Mouse (Mus musculus) forelimb bud, embryonic 11.5 days (tissue): Measurements from ENCODE around the gene Exo1.

ENCODE experiments used
- DNase-seq: peaks from one replicate; pipeline ENCODE4 v3.0.0-alpha.2; 2012; ENCODE audit warnings: low read depth, low spot score

The Exo1 gene

DNA sequence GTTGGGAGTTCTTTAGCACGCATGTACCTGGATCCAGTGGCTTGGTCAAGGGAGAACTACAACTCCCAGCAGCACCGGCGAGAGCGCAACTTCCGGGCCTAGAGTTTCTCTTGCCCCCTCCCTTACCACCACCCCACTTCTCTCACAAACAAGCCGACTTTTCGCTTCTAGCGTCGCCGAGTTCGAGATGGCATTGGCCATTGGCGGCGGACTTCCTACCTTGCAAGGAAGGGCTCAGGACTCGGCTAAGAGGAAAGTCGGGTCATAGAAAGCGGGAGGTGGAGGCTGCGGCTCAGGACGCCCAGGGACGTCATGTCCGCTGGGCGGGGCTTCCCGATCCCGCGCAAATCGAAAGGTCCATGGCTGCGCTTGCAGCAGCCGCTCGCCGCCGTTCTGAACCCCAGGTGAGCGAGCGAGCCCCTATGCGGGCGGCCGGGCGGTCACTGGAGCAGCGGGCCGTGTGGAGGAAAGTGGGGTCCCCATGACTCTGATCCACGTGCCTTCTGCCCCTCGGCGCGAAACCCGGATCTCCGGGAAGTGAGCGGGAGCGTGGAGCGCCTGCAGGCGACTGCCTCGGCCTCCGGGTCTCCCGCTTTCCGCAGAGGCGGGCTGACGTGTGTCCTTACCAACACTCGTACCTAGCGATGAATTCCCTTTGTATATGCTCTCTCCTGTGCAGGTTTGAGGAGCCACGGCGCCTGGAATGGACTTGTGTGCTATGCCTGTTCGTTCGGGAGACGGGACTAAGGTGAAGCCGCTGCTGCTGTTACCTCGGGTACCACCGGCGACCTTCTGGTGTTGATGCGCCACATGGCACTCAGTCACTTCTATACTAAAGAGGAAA, at the start of gene Exo1:
Gene Exo1 (plus strand): TSS at position 129 of the 844 bp plus-strand sequence.
- peak; percentile 86 for DNase-seq

DNA sequence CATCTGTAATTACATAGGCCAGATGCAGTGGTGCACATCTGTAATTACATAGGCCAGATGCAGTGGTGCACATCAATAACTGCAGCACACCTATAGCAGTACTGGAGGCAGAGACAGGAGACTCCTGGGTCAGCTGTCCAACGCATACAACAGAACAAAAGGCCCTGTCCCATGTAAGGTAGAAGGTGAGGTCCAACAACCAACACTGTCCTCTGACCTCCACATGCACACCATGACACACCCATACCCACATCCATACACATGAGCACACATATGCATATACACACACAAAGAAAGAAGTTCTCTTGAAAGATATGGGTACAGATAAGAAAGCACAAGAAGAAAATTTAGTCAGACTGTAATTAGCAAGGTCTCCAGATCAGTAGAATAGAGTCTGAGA, 24.9 kb upstream of the Exo1 start:
- DNase-seq, result no peak

DNA sequence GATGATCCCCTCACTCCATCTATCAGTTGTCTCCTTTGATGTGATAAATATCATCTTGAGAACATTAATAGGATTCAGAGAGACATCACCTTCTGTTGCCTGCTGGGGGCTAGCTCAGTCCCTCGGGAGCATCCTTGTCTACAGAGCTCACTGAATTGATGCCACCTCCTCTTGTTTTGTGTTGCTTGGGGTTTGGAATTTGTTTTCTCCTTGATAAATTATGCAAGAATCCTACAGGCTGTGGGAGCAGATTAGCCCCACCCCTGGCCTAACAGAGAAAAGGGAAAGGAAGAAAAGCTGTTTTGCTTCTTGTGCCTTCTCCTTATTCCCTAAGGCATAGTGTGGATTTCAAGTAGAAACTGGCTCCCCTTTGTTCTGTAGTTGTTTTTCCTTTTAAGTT, 13.3 kb upstream of the Exo1 start:
- no peak for DNase-seq

DNA sequence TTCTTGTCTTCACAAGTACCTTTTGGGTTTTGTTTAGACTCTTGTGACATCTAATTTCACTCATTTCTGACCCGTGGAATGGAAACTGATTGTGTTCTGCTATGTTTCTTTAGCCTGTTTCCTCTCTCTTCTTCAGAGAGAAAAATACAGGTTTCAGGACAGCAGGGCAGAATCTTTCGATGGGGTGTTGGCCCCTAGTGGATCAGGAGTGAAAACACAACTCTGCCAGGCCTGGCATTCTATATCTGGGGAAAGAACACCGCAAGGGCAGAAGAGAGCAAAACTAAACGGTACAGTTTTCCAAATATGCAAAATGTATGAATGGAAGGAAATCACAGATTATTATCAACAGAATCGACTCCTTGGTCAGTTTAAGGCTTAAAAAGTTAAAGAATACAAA, 12.8 kb upstream of the Exo1 start:
- peak; percentile 21 for DNase-seq

DNA sequence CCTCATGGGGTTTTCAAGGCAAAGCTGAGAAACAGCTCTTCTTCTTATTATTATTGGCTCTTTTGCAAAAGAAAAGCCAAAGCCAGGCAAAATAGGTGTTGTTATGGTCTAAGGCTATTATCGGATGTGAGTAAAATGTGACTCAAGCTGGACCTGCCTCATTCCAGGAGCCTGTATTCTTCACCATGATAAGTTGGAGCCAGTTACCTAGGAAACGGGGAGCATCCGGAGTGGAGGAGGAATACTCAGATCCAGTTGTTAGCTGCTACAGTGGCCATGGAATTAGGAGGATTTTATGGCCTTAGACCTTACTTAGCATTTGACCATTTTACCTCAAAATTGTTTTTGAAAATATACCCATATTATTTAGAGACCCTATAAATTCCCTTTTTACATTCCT, 9.7 kb upstream of the Exo1 start:
- no peak for DNase-seq

DNA sequence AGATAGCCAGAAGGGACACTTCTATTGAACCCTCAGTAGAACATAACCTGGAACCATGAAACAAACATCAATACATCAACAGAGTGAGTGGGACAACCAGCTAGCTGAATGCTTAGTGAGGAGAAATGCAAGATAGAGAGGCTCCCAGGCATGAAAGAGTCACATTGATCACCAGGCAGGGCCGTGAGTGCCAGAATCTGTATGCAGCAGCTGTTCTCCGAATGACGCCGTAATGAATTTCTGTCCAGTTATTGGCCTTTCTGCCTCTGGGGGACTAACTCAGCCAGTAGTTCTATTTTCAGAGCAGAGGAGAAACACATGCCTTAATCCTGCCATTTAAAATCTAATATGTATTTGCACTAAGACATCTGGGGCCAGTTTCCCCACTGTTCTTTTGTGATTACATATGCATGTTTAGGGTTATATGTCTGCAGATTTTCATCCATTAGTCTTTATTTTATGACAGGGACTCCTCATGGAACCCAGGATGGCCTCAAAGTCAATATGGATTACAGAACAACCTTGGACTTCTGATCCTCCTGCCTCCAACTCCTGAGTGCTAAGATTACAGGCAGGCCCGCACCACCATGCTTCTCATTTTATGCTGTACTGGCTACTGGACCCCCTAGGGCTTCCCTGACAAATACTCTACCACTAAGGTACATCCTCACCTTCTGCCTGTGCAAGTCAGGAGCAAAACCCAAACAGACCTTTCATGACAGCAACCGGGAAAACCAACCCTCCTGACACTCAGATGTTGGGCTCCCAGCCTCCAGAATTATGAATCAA, 8.2 kb upstream of the Exo1 start:
- DNase-seq, result no peak

DNA sequence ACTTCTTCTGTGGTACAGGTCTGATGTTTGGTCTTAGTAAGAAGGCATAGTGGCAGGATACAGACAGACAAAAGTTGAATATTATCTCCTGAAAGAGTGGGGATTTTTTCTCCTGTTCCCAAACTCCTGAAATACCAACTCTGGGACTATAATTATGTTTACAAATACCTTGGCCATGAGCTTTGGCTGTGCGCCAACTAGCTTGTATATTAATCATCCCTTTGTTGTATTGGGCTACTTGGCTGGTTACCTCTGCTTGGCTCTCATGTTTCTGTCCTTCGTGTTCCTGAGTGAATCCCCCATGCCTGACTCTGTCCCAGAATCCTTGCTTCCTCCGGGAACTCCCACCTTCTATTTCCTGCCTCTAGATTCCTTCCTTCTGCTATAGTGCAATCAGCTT, 3.0 kb downstream of the Exo1 start:
- no peak for DNase-seq

DNA sequence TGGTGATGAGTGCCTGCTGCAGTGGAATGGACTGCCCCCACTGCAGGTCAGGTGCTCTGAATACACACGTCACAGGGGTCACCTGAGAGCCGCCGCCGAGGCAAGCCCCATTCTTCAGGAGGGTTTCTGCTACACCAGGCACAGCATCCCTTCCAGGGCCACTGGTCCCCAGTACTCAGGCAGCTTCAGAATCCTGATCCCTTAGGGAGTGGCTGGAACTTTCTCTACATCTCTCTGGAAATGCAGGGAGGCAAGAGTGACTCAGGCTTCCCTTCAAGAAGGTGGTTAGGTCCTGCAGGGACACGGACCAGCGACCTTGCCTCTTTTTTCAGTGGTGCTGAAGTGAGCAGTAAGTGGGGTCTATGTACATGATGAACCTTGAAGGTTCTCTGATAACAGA, 12.9 kb downstream of the Exo1 start:
- no peak for DNase-seq

DNA sequence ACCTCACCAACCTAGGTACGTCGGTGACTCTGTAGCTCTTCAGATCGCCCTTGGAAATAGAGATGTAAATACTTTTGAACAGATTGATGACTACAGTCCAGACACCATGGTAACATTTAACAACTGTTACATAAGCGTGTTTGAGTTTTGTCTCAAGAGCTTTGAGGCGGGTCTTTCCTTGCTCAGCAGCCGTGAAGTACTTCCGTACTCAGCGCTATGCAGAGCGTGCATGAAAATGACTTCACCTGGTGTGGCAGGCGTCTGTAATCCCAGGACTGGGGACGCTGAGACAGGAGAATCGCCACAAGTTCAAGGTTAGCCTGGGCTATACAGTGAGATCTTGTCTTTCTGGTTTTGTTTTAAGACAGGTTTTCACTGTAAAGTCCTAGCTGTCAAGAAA, 13.3 kb downstream of the Exo1 start:
- DNase-seq, result no peak

DNA sequence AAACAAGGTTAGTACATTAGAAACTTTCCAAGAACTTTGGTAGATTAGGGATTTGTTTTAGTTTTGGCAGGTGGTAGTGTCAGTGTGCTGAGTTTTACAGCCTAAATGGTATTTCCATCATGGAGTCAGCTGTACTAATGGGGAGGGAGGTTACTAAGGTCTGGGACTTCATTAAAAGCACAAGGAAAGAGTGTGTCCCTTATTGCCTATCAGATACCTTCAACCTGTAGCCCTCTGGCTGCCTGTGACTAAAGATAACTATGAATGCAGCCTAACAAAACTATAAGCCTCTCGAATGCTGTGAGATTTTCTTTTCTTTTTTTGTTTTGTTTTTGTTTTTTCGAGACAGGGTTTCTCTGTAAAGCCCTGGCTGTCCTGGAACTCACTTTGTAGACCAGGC, 30.8 kb downstream of the Exo1 start:
- DNase-seq, result no peak

DNA sequence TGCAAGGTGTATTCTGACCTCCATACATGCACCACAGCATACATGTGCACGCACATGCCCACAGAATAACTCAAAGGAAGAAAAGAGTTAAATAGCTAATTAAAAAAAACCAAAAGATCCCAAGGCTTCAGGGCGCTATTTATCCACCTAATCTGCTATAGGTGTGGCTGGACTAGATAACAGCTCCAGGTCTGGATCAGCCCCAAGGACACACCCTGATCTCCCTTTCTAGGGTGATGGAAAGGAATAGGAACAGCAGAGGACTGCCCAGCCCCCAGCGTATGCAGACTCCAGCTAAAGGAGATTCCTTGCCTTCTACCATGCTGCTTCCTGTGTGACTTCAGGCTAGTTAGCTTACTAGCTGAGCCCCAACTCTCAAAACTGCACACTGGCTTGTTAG, 31.7 kb downstream of the Exo1 start:
- DNase-seq, result no peak

DNA sequence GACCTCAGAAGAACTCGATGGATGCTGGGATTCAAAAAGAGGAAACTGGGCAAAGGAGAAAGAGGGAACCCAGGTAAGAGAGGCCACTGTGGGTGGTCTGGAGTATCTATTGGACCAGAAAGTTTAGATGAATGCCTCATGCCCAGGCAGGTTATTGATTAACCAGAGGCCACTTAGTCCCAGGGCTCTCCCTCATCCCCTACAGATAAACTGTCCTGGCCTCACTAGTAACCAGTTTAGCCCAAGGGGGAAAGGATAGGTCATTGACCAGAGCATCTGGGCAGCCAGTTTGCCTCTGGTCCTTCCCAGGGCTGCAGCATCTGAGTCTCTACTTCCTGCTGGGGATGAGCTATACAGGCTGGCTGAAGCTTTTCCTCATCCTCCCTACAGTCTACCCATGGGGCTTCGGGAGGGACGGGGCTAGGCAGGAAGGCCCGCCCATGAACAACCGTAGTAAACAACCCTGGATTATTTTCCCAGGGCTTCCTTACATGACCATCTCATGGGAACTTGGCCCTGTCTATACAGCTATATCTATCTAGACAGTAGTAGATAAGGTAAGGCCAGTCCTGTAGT, 33.4 kb downstream of the Exo1 start:
- no peak for DNase-seq

DNA sequence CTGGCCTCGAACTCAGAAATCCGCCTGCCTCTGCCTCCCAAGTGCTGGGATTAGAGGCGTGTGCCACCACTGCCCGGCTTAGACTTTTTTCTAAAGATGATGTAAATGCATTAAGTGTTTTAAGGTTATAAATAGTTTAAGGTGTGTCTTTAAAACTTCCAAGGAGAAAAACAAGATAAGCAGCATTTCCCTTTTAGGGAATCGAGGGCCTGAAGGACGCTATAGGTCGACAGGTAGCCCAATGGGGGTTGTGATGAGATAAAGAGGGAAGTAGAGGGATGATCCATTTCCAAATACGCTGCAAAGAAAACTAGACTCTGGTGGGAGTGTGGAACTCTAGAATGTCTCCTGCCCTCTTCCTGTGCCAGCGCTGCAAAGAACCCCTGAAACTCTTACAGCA, 39.6 kb downstream of the Exo1 start, which contains the start of gene Gm38100:
Gene Gm38100 (plus strand): TSS at position 301 of the 400 bp plus-strand sequence.
- DNase-seq, result no peak

DNA sequence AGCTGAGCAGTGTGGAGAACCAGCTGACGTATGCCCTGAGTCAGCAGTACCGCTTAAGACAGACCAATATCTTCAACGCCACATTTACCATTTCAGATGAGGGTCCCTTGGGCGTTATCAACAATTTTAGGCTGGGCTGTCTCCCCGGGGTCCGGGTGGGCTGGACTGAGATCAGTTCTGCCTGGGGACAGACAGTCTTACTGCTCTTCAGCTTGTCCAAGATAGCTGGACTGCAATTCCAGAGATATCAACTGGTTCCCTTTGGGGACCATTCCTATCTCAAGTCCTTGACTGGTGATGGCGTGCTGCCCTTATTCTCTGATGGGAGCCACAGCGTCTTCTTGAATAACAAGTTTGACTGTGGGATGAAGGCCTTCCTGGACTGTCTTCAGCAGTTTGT, 40.7 kb downstream of the Exo1 start:
- DNase-seq, result no peak

DNA sequence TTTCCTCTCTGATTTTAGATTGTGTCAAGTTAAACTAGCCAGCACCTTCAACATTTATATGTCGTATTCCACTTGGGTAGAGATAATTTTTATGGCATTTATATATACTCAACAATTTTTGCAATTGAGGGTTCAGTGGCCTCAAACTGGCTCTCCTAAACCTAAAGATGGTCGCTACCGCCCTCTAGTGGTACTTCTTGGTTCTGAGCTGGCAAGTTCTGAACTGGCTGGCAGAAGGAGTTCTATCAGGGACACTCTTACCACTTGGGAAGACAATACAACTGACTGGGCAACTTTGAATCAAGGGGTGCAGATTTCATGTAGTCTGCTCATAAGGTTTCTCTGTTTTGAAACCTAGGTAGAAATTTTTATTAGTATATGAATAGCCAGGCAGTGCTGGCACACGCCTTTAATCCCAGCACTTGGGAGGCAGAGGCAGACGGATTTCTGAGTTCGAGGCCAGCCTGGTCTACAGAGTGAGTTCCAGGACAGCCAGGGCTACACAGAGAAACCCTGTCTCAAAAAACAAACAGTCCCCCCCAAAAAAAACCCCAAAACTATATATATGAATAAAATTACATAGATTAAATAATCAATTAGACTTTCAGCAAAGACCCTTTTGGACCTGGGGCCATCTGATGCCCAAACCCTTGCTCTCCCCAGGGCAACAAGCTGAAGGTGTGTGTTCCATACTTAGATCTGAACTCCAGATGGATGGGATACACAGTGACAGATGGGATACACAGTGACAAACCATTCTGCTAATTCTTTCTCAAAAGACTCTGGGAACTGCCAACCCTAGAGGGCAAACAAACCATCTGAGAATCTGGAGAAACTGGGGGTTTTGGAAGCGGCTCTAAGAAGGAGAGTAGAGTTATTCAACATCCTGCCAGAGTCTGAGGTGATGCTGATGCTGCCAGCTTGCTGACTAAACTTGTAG, 43.7 kb downstream of the Exo1 start:
- peak; percentile 67 for DNase-seq

DNA sequence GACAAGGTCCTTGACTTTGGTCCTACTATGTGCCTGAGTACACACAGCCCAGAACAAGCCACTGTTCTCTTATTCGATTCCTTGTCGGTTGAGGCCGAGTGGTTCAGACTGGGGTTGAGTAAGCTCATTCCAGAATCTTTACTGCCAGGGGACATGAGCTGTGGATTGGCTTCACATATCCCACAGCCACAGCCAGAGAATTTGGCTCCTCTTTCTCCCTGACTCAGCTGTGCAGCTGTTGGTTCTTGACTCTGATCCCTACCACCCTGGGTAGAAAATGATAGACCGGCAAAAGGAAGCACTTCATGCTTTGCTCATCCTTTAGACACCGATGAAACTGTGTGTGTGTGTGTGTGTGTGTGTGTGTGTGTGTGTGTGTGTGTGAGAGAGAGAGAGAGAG, 51.0 kb downstream of the Exo1 start:
- no peak for DNase-seq

DNA sequence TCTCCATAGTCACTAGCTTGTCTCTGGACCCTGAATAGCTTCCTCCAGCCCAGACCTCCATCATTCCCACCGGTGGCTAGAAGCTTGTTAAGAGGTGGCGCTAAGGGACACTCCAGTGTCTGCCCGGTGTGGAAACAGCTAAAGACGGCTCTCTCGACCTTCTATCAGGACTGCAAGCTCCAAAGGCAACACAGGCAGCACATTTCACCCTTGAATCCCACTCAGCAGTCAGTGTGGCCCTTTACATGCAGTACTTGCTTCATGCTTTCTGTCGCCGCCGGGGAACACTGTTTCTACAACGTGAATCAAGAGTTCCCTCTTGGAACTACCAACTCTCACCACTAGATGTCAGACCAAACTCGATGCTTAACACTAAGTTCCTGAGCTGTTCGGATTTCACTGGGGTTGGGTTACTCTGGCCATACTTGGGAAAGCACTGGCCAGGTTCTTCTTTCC, 55.9 kb downstream of the Exo1 start:
- DNase-seq, result peak; percentile 87

DNA sequence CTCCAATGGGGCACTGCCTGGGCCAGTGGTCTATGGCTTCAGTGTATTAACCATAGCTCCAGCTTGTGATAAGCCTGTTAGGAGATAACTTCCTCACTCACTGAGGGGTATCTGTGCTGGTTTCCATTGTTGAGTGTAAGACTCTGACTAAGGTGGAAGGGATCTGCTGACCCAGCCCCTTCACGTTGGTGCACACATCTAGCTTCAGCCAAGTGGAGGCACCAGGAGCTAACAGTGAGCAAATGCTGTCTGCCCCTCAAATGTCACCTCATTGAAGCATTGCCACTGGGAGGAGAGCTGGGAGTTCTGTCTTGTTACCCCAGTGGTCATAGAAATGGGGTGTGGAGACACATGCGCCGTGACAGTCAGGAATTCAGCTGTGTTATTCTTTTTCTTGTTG, 58.4 kb downstream of the Exo1 start:
- no peak for DNase-seq

DNA sequence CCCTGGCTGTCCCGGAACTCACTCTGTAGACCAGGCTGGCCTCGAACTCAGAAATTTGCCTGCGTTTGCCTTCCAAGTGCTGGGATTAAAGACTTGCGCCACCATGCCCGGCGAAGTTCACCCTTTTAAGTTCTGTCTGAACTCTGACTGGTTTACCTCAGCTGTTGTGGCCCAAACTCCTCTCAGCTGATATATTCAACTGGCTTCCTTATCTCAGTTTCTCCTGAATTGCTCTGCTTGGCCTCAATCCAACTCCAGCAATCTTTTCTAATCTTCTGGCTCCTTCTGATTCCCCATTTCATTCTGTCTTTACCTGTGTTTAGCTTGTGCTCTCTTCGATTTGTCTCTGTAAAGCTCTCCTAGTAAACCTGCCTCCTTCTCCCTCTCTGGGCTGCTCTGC, 62.8 kb downstream of the Exo1 start:
- DNase-seq, result no peak

DNA sequence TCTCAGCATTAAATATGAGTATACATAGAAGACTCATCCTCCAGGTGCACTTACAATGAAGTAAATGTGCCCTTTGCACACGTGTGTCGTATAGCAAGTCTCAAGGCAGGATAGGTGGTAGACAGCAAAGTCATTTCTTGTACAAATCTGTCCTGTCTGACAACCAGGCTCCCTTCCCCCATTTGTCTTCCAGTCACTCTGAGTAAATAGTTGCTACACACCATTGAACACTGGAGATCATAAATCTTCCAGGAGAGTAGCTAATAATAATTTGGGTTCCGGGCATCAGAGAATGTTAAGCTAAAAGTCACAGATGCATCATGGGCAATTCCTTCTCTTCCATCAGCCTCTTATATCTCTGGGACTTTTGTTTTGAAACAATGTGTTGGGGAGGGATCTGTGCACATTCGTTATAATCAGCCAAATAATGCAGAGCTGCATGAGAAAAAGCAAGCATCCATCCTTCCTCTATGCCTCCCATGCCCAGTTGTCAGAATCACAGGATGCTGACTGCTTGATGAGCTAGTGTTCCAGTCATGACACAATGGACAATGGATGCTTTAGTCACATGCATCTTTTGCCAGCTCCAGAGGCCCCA, 66.4 kb downstream of the Exo1 start:
- DNase-seq, result no peak

DNA sequence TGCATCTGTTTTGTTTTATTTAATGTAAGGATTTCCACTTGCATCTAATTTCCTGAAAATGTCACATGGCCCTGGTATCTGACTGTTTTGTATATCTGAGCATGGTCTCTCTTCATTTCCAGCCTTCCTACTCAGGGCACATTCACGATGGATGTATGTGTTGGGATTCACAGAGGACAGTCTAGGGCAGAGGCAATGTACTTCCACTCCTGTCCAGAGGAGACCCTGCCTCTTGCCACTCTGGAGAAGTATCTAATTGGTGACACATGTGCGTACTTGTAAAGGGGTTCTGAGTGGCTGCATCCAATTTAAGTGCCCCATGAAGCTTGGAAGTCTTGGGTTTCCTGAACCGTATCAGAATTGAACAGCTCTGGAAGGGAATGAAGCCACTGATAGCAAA, 70.0 kb downstream of the Exo1 start:
- DNase-seq, result no peak
